Mouse (Mus musculus): ENCODE measurements around the gene Mapk7.

DNA sequence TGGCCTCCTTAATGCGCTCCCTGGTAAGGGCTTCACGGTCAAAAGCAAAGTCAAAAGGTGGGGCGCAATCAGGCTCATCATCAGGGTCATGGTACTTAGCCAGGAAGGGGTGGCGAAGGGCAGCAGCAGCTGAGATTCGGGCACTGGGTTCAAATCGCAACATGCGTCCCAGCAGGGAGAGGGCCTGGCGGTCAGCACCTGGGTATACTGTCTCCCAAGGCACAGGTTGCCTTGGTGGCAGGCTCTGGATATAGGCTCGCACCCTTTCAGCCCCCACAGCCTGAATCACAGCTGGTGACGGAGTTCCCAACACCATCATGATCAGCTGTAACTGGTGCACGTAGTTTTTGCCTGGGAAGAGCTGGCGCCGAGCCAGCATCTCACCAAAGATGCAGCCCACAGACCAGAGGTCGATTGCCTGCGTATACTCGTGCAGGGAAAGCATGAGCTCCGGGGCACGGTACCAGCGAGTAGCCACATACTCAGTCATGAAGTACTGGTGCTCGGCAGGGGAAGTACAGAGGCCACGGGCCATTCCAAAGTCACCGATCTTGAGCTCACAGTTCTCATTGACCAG, 3.2 kb downstream of the Mapk7 start:
- TF ChIP-seq POLR2A (IDR thresholded peaks at IDR 0.05; ENCODE audit: insufficient read depth, low read depth, low read length), result no peak
- no peak for TF ChIP-seq CTCF (IDR thresholded peaks at IDR 0.05; ENCODE audit: insufficient read depth, low read depth, low read length)
